Mouse (Mus musculus) urinary bladder, postnatal 25 days (tissue): ENCODE results near the gene Rep15.
A peak's percentile ranks its signal among the peaks of the same experiment; 100 is the strongest.

ENCODE experiments used
- DNase-seq: peaks from one replicate; pipeline ENCODE4 v3.0.0; 2022; ENCODE audit warnings: low spot score

The Rep15 gene

DNA sequence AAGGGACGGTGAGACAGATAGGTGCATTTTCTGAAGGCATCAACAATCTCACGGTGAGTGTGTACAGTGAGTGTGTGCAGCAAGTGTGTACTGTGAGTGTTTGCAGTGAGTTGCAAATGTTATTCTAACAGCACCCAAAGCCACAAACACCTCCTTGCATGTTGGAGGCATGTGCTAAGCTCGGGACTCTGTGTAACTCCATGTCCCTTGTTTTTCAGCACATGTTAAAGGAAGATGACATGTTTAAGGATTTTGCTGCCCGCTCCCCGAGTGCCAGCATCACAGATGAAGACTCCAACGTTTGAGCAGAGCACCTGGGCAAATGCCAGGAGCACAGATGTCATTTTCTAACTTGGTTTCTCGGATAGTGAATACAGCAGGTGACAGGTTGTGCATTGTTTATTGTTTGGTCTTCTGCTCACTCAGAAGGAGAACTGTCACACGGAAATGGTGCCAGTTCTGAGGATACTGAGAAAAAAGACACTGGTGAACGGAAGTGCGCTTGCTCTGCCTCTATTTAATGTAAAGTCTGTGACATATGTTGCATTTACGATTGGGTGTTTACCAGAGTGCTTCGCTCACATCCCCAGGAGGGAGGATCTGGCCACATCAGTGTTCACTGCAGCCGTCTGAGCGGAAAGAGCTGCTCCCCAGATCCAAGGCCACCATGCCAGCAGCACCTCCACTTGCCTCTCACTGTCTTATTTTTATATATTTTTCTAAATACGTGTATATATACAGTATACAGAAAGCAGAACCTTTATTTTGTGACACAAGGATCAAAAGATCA is 2.1 kb upstream of the Rep15 start:
- no peak for DNase-seq

DNA sequence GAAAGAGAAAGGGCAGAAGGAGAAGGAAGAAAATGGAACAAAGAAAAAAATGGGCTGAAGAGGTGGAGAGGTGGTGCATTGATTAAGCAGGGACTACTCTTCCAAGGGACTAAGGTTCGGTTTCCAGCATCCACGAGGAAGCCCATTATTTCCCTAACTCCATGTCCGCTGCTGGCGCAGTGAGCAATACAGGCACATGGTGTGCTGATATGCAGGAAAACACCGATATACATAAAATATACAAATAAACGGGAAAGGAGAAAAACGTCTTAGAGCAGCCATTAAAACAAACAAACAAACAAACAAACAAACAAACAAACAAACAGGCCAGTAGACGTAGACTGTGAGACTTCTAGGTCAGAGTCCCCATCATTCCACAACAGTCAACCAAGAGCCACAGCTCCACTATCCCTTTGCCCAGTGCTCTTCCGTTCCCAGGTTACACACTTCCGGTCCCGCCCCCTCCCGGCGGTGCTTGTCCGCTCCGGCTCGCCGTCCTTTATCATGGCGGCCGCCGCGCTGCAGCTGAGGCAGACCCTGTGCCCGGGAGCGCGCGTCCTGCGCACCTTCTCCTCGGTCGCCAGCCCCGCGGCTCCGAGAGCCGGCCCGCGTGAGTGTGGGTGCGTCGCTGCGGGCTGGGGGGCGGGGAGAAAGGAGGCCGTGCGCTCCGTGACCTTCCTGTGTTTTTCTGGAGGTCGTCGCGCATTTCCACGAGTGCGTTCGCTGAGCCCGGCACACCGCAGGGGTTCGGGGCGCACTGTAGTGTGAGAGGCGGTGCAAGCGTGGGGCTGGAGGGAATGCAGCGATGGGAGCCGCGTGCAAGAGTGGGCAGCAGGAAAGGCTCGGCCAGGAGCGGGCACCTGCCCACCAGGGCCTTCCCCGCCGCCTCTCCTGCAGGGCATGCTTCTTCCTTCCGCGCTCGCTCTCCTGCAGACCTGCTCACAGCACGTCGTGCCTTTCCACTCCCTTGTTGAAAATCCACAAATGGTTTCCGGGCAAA is 10.2 kb downstream of the Rep15 start, which contains the start of gene Mrps35:
TSS of gene Mrps35 (plus strand) at position 474 of the 1,000 bp plus-strand sequence.
- DNase-seq: peak; percentile 88

DNA sequence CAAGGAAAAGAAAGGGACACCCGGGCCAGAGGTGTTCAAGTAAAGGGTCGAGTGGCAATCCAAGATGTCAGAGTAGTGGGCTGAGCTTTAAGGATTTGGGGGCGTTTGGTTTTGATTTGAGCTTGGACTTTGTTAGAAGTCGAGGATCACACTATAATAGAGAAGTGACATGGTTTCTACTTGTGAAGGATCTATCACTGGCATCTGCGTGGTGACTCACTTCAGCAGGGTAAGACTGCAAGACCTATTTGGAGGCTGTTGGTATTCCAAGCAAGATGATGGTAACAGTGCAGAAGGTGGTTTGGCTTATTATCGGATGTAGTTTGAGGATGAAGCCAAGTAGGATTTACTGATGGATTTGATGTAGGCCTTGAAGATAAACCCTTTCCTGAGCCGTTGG is 11.2 kb downstream of the Rep15 start:
- no peak for DNase-seq

GRCm38 (mm10) chr6:147049239-147049805 is 16.9 kb downstream of the Rep15 start:
- no peak for DNase-seq

DNA sequence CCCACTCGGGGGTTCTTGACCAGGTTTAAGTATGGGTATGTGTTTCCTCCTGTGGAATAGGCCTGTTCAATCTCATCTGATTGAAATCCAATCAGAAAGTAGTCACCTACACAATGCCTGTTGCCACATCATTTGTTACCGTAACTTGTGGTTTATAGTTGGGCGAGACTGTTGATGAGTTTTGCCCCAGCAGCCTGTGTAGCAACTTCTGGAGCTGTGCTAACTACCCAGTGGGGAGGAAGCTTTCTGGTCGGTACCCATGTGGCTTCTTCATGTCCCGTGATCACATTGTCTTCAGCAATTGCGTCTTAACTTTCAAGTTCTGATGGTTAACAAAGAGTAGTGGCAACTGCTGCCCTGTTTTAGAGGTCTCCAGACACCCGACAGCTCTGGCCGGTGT is 19.3 kb downstream of the Rep15 start:
- DNase-seq: no peak

DNA sequence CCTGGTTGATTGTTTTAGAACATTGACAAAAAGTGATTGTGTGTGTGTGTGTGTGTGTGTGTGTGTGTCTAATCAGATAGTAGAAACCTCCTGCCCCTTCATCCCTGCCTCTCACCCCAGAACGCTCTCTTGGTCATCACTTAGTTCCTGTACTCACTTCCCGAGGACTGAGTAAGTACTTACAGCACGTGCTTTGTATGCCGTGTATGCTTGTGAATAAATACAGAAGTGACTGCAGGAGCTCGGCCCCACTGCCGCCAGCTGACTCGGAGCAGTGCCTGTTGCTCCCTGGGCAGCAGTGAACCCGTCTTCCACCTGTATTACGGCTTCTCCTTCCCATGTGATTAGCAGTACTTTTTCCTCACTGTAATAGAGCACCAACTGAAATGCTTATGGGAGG is 20.1 kb downstream of the Rep15 start:
- no peak for DNase-seq

GRCm38 (mm10) chr6:147053785-147054646 is 21.6 kb downstream of the Rep15 start:
- no peak for DNase-seq

- no peak for DNase-seq
These were observed 23.1 kb downstream of the Rep15 start for GRCm38 (mm10) chr6:147055374-147055977.

DNA sequence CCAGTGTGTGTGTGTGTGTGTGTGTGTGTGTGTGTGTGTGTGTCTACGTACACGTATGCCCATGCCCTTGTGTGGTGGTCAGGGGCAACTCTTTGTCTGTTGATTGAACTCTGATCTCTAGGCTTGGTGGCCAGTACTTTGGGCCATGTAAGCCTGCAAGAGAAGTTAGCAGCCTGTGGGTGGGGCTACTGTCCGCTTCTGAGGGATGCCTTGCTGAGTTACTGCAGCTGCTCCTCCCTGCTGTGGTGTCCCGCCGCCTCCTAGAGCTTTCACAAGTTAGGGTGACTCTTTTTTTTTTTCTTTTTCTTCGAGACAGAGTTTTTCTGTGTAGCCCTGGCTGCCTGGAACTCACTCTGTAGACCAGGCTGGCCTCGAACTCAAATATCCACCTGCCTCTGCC is 26.9 kb downstream of the Rep15 start:
- DNase-seq: no peak

- no peak for DNase-seq
These were observed 29.2 kb downstream of the Rep15 start for GRCm38 (mm10) chr6:147061630-147062029.

DNA sequence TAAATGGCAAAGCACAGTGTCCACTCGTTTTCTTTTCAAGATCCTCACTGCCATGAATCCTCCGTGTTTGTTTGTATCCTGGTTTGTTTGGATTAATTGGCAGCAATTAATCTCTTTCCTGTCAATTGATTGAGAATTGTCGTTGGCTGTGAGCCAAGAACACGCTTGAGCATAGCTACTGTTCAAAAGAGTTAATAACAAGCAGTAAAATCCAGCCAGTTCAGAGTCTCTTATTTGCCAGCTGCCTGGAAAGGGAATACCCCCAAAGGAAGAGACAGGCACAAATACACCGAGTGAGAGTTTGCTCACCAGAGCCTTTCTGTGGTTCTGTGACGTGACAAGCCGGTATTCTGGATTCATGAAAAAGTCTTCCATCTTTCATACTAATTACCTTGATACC is 29.6 kb downstream of the Rep15 start:
- DNase-seq: no peak

- no peak for DNase-seq
These were observed 30.3 kb downstream of the Rep15 start for GRCm38 (mm10) chr6:147062694-147063093.

DNA sequence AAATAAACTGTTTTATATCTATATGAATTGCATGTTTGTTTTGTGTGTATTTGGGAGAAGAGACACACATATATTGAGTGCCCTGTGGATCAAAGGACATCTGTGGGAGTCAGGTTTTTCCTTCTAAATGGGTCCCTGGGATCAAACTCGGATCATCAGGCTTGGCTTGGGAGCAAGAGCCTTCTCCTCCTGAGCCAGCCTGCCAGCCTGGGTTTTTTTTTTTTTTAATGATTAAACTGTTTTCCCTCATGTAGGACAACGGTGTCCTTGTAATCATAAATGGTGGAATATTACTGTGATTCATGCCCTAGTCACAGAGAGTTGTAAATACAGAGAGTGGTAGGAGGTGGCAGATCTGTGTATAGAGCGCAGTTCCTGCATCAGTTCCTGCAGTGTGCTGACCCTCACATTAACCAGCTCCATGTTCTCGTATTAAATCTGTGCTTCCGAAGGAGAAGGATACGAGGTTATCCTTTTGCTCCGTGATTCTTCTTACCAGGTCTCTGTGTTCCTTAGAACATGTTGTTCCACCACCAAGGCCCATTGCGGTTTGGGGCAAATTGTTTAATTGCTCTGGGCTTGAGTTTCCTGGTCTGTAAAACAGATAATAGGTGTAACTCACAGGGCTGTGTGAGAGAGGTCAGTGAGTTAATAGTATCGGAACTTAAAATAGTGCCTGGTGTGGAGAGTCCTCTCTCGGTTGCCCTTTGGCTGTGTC is 32.0 kb downstream of the Rep15 start:
- DNase-seq: no peak

DNA sequence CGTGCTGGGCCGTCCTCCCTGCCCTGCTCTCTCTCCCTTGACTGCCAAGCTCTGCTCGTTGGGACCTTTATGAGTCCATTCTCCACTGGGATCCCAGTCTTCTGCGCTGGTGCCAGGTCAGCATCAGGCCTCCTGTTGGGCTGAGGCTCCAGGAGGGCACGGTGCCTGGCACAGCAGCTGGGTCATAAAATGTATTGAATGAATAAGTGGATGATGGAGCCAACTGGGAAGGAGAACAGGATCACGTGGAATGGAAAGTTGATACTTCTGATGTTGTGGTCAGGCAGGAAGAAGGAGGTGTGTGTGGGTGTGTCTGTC is 32.5 kb downstream of the Rep15 start:
- DNase-seq: no peak

- DNase-seq: no peak
These were observed 43.5 kb downstream of the Rep15 start for GRCm38 (mm10) chr6:147075808-147076387.

DNA sequence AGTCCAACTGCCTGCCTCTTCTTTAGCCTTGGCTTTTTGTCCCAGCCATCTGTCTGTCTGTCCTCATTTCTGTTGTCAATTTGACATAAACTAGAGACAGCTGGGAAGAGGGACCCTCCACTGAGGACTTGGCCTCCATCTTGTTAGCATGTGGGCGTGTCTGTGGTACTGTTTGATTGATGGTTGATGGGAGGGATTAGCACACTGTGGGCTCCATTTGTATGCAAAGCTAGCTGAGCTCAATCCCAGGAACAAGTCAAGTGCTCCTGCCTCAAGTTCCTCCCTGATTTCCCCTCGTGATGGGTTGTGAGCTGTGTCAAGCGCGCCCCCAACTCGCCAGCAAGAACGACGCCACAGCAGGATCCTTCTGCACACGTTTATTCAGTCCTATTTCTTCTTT is 44.5 kb downstream of the Rep15 start:
- no peak for DNase-seq

DNA sequence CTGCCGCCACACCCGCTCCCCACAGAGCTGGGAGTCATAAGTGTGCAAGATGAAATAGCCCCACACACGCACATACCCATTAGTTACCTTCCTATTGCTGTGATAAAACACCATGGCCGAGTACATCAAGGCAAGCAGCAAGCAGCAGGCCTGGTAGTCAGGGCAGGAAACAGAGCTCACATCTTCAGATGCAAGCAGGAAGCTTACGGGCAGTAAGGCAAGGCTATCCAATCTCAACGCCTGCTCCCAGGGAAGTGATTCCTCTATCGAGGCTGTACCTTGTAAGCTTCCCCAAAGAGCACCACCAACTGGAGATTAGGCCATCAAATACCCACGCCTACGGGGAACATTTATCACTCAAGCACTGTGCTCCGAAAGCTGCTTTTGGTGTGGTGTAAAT is 47.5 kb downstream of the Rep15 start:
- DNase-seq: no peak
